Mouse (Mus musculus): ENCODE measurements at regions not wholly inside any gene's neighbourhood (a gene's known extent, or its start where the extent isn't known, plus 50 kb on each side); places are given as distances from the start of the nearest gene placed in this dataset.

DNA sequence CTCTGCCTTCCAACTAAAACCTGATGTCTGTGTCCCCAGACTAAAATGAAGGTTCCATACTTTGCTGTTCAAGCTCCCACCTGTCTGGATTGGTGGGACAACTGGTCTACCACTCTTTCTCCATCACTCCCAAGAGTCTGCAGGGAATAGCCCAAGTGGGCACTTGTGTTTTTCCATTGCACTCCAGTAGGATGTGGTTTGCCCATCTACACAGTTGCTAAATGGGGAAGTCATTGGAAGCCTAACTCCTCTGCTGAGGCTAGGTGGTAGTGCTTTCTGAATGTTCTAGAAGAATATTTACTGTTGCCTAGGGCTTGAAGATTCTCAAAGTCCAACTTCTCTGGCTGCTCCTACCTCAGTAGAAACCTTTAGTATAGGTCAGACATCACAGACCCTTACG, 125.0 kb downstream of the Mtx3 start:
- no peak for DNase-seq (ENCODE audit: low spot score)
- intact Hi-C loops (cut with DNase I) = no loop called here

DNA sequence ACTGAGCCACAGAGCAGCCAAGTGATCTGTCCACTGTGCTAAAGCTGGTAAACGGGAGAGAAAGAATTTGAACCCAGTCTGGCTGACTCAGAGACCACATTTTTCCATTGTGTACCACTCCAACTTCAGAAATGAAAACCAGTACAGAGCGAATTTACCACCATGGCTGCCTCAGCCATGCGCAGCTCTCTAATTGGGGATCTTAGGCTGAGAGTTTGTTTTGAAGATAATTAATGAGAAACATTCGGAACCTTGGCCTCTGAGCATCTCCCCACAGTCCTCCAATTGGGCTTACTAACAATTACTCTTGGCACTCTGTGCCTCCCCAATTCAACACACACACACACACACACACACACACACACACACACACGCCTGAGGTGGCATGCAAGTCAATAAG, 128.3 kb downstream of the Mtx3 start:
- intact Hi-C loops (cut with DNase I) = no loop called here
- DNase-seq (ENCODE audit: low spot score) = no peak

DNA sequence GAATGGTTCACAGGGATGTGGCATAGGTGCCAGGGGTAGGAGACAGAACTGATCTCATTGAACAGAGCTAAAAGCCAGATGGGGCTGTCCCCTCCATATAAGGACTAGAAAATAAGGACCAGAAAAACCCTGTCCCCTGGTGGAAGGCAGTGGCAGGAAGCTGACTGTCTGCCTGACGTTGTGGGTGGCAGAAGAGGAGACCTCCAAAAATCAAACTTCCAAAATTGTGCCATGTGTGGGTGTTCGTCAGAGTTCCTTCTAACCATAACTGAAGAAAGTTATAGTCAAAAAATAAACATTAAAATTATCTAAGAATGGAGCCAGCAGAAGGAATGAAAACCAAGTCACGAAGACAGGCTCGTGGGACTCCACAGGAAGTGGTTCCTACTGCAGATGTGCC, 129.2 kb downstream of the Mtx3 start:
- intact Hi-C loops (cut with DNase I) = no loop called here
- DNase-seq (ENCODE audit: low spot score) = no peak

DNA sequence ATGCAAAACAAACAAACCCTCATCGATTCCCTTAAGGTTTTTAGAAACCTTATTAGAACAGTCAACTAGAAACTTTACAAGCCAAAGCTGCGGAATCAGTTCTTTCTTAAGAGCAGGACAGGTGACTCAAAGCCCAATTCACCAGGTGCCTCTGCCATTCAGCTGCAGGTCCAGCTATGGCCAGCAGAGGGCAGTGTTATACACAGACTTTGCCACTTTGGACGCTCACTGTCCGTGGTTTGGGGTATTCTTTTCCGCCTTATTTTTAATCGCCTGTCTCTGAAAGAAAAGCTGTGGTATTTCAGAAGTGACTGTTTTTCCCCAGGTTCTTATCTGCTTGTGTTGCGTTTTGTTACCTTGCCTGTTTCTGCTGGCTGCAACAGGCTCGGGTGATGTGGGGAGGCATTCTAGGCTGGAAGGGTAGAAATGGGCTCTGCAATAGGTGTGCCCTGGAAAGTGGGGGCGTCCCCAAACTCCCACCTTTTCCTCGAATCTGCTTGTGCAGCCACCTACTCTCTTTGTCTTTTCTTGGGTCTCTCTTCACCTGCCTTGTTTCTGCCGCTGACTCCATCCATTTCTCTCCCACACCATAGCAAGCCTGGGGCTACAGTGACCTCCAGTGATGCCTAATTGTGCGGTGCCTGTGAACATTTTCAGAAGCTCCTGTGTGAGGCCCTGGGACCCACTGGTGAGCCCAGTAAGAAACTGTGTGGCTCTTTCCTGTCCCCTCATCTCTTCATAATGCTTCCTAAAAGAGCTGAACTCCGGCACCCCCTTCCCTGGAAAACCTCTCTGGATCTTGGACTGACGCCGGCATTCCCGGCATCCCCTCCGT, 142.4 kb downstream of the Mtx3 start:
- intact Hi-C loops (cut with DNase I) = loop anchor here (1.0 to 5.0 kb wide), 6 partner anchors 80 to 730 kb away; partner anchors contain the start of gene Cmya5
- peak; percentile 21 for DNase-seq (ENCODE audit: low spot score)

DNA sequence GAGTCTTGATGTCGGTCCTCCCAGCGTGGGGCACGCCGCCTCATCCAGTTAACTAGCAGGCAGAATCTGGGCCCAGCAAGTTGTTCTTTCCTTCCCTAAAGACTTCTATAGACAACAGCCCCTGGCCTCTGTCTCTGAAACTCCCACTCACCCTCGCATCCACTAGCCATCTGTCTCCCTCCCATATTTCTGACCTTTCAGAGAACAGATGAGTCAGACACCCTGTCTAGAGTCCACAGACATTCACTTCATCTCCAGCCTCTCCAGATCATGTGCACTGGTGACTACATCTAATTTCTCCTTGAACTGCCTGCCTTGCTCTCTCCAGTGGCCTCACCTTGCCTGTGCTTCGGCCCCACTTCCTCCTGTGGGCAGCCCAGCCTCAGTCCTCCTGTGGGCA, 143.1 kb downstream of the Mtx3 start:
- intact Hi-C loops (cut with DNase I) = loop anchor here (2.0 to 5.0 kb wide), 5 partner anchors 80 to 730 kb away; partner anchors contain the start of gene Cmya5
- DNase-seq (ENCODE audit: low spot score) = no peak

DNA sequence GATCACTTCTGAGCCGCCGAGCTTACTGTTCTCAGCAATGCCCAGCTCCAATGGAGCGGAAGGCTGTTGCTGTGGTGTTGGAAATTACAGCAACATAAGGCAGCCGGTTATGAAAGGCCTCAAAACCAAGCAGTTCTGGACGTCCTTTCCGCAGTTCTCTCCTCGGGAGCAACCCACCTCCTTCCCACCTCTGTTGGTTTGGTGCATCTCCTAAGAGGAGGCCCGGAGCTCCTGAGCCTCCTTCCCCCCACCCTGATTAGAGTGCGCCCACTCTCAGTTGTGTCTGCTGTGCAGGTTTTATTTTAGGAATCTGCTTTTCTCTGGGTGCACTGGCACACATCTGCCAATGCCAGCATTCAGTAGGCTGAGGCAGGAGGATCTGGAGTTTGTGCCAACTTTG, 144.0 kb downstream of the Mtx3 start:
- no peak for DNase-seq (ENCODE audit: low spot score)
- intact Hi-C loops (cut with DNase I) = loop anchor here (5.0 kb wide), 3 partner anchors 79 to 729 kb away; partner anchors contain the start of gene Cmya5

DNA sequence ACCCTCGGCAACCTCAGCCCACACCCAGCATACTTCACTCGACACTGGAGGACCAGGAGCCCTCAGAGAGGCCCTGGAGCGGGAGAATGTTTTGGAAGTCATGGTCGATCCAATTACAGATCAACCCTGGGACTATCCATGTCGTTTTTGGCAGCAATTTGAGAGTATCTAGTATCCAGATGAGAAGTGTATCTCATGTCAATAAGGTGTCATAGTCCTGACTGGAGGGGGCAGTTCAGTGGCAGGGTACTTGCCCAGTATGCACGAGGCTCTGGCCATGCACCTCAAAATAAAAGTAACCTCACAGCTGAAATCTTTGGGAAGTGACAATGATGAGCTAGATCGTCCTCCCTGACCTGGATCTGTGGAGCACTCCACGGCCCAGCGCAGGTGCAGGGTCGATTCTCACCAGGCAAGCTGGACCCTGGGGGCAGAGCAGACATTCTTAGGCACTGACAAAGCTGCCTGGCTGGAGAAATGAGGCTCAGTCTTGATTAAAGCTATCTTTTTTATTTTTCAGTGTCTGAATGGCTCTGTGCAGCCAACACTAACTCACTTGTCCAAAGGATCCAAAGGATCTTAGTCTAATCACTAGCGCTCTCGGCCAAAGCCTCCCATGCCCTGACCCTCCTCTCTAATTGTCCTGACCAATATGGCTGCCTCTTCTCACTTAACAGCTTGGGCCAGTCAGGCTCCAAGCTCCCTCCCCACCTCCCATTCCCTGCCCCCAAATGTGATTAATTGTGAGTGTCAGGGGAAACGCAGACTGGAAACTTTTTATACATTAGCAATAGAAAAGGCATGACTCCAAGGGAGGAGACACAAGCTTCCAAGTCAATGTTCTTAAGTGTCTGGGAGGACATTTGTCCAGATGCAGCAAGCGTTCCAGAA, 146.0 kb downstream of the Mtx3 start:
- DNase-seq (ENCODE audit: low spot score) = no peak
- intact Hi-C loops (cut with DNase I) = no loop called here
